Mouse (Mus musculus) retina, embryonic 14.5 days (tissue): ENCODE results near the gene Hrasls.

ENCODE experiments used
- DNase-seq: peaks from one replicate; pipeline ENCODE4 v3.0.0-alpha.2; 2015; ENCODE audit warnings: low spot score

Hrasls gene

GRCm38 (mm10) chr16:29209605-29210411, at the start of gene Hrasls:
Gene Hrasls, plus strand, starts transcription at chr16:29209695.
- DNase-seq: peak; percentile 70

DNA sequence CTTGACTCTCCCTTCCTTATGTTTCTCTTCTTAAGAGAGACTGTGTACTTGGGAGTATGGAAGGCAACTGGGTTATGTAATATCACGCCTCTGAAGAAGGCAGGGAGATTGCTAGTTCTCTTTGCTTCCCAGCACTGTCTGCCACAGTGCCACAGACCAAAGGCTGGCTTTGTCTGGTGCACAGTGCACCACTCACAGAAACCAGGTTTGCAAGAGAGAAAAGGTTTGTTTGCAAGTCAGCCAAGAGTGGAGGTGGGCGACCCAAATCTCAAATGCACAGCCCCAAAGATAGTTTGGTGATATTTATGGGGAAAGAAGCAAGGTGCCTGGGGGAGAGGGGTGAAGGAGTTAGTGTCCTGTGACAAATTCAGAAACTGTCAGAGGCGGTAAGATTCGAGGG, 47.2 kb upstream of the Hrasls start:
- DNase-seq: no peak

DNA sequence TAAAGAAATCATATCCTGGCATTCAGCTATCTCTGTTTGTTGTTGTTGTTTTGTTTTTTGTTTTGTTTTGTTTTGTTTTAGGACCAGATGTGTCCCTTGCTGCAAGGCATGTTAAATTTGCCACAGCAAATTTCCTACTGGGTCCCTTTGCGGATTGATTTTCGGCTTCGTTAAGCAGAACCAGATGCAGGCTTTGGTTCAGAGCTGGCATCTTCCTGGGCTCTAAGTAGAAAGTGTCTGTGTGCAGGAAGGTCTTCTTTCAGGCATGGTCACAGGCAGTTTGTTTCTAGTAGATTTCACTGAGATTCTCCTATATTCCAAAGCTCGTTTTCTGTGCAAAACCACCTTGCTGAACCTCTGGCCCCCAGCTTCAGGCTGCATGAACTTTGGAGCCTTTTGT, 42.4 kb upstream of the Hrasls start:
- peak; percentile 53 for DNase-seq

DNA sequence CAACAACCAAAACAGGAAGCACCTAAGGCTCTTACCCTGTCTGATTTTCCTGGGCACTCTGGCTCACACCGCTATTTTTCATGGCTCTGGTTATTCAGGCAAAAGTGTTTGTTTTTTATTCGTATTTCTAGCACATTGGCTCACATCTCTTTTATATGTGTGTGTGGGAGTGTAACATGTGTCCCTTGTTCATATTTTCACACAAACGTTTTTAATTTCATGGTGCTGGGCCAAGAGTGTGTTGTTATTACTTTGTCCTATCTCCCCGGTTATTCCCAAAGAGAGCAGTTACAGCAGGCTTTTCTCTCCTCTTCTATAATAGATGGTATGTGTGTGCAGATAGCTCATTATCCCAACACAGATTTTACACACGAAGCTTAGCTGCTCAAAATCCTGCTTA, 37.8 kb upstream of the Hrasls start:
- no peak for DNase-seq

- DNase-seq: no peak
Observed at GRCm38 (mm10) chr16:29173201-29173600, 36.3 kb upstream of the Hrasls start.

DNA sequence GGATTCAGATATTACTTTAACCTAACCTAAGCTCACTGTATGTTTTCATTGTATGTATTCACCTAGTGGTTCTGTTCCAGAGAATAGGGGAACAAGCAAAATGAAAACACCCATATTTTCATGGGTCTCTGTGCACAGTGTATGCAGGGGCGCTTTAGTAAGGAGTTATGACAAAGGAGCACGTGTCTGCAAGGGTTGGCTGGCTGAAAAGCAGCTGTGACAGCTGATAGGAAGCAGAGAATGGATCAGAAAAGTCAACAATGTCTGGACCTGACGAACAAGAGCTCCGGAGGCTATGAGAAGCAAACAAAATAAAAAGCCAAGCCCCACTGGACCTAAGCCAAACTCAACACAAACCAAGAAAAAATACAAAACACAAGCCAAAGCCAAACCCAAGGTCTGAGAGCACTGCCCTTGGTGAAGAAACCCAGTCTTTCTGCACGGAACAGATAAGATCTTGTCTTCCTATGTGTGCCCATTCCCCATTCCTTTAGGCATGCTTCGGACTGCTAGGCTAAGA, 34.6 kb upstream of the Hrasls start:
- no peak for DNase-seq

GRCm38 (mm10) chr16:29192911-29193310, 16.6 kb upstream of the Hrasls start:
- no peak for DNase-seq

DNA sequence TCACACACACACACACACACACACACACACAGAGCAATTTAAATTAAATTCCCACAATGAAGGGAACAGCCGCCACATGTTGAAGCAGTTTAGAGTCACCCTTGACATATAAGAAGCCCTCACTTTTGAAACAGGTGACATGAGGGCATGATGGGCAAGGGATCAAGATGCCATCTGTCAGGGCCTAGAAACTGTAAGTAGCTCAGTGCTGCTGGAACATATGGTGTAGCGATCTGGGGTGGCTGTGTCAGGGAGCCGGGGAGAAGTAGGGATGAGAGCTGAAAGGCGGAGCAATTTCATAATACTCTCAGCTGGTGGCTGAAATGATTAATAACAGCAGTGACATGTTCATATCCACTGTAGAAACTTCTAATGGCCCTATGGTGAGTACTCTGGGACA, 15.5 kb upstream of the Hrasls start:
- DNase-seq: peak; percentile 57

GRCm38 (mm10) chr16:29195156-29195555, 14.3 kb upstream of the Hrasls start:
- no peak for DNase-seq

DNA sequence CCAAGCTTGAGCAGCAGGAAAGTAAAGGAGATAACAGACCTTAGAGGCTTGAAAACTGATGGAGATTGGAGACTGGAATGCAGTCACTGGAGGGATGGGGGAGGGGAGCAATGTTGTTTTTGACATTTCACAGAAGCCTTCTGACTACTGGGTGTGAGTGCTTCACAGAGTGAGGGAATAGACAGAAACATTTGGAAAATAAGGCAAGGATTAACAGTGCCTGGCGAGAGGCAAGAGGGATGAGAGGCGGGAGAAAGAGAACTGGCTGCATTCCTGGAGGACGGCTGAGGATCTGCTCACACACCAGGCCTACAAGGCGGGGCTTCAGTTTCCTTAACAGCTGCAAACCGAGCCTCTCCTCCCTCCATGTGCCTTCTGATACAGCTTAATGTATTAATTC, 11.0 kb upstream of the Hrasls start:
- DNase-seq: peak; percentile 37

DNA sequence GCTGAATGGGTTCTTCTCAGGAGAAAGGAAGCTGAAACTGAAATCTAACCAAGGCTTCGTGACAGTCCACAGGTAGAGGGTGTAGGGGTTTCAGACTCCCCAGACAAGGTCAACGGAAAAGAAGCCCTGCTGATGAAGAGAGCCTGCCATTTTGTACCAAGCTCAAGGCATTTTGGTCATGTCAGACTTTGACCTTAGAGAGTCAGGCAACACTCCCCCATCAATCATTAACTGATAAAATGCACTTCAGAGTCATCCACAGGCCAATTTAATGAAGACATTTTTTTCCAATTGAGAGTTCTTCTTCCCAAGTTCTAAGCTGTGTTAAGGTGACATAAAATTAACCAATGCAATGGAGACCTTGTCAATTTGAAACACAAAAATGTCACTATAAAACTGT, 8.3 kb upstream of the Hrasls start:
- DNase-seq: no peak

GRCm38 (mm10) chr16:29204875-29205274, 4.6 kb upstream of the Hrasls start:
- DNase-seq: no peak

- no peak for DNase-seq
Observed at GRCm38 (mm10) chr16:29205581-29205980, 3.9 kb upstream of the Hrasls start.

GRCm38 (mm10) chr16:29208841-29209240, 654 bp upstream of the Hrasls start:
- DNase-seq: no peak

DNA sequence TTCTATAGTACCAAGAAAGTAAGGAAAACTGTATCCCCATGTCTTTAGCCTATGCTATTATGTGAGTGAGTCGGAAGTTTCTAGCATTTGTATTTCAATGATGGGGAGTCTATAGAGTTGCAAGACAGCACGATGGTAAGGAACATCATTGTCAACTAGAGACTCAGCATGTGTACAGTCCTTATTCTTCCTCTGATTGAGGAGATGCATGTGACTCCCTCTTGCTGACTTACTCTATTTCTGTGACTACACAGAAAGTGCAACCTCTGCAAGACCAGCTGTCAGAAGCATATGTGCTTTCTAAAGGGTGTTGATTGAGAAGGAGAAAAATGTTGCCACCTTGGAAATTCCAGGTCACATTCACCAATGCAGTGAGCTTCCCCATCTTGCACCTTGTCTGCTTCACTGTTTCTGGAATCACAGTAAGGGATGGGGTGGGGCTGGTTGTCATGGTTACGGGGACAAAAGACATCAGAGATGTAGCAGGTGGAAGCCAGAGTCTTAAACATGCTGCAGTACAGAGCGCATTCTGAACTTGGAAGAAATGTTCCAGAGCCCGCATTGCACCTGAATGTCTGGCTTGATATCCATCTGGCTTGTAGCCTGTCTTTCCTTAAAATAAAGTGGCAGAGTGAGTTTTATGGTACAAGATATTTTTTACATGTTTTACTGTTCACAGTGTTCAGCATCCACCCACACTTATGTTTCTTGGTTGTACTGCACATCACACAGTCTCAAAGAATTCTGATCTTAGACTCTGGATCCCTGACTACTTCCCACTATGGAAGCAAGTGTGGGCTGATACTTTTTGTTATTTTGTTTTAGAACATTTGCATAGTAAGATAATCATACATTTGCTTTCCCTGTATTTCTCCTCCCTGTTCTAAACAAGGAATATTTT, 7.2 kb downstream of the Hrasls start:
- DNase-seq: no peak

DNA sequence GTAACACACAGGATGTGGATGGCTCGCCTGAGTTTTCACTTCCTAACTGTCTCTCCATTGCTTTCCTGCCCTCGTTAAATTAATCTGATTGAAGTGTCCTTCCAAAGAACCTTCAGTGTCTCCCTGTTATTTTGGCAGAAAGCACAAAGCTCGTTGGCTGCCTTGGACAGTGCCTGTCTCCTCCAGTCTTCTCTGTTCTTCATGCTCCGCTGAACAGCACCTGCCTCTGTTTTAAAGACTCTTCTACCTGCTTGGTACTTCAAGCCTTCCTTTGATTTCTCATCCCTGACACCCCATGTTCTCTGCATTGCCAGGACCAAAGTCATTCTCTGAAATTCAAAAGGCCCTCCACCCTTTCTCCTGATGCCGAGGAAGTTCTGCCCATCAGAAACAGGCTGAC, 26.5 kb downstream of the Hrasls start:
- DNase-seq: no peak

GRCm38 (mm10) chr16:29254325-29254724, 44.8 kb downstream of the Hrasls start:
- no peak for DNase-seq
